Comparison of ENCODE assay signal across 20 mouse cellular contexts in the genomic region with DNA sequence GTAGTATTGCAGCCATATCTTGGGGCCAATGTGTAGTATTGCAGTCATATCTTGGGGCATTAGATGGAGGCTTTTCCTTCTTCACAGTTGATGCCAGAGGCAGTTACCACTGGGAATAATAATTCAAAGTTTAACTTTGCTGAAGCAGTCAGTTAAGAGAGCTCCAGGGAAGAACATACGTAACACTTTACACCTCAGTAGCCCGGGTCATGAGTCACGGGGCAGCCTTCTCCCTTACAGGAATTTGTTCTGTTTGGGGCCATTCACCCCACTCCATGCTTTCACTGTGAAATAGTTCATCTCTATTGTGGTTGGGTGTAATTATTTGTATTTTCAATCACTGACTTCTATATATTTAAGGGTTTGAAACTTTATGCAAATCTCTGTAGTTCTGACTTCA.
"Had no signal": no experiment of that assay in that cellular context is flagged by ENCODE, and none has a peak within 500 bp of the region (broad histone marks: within the 10 kb centered on the region; RNA-seq: fewer than 3 reads in every experiment).

No protein-coding gene starts in this region.

- H3K9ac ChIP-seq: hindbrain, embryonic 14.5 days; limb, embryonic 13.5 days; liver, embryonic 13.5 days; lung, embryonic 14.5 days; midbrain, embryonic 13.5 days had no signal

- DNase-seq: layer of hippocampus, postnatal 36 days; liver; liver, embryonic 13.5 days; lung, embryonic 14.5 days; lung, postnatal 10 days; lung, postnatal 36 days; right cerebral cortex, postnatal 14 days; right cerebral cortex, postnatal 4 days; thymus, adult 18-20 months; thymus, postnatal 36 days had no signal

- H3K4me3 ChIP-seq: limb, embryonic 10.5 days; limb, embryonic 13.5 days; liver, embryonic 13.5 days; megakaryocyte, embryonic 14.5 days; midbrain, embryonic 10.5 days; midbrain, embryonic 13.5 days had no signal

- H3K9me3 ChIP-seq: limb, embryonic 10.5 days; limb, embryonic 13.5 days; liver, embryonic 13.5 days; megakaryocyte, embryonic 14.5 days; midbrain, embryonic 10.5 days; midbrain, embryonic 13.5 days had no signal

- H3K4me1 ChIP-seq: limb, embryonic 13.5 days; liver, embryonic 13.5 days; midbrain, embryonic 10.5 days; midbrain, embryonic 13.5 days had no signal

- H3K36me3 ChIP-seq: limb, embryonic 10.5 days; limb, embryonic 13.5 days; liver, embryonic 13.5 days; midbrain, embryonic 10.5 days; midbrain, embryonic 13.5 days had no signal

- ATAC-seq: hindbrain, postnatal 0 days; inflammation-experienced regulatory T-cells, adult 6 months; intestine, embryonic 16.5 days; midbrain, embryonic 13.5 days; midbrain, embryonic 16.5 days had no signal

- H3K4me2 ChIP-seq: hindbrain, embryonic 14.5 days; limb, embryonic 13.5 days; liver, embryonic 13.5 days; lung, embryonic 14.5 days; midbrain, embryonic 13.5 days had no signal

- H3K27ac ChIP-seq: hindbrain, embryonic 14.5 days; hindbrain, postnatal 0 days; limb, embryonic 10.5 days; limb, embryonic 13.5 days; liver, embryonic 13.5 days; midbrain, embryonic 10.5 days; midbrain, embryonic 13.5 days had no signal

- H3K27me3 ChIP-seq: limb, embryonic 13.5 days; liver, embryonic 13.5 days; megakaryocyte, embryonic 14.5 days; midbrain, embryonic 13.5 days had no signal
